Mouse (Mus musculus): Measurements from ENCODE around the gene Prrc2b.
A peak's percentile ranks its signal among the peaks of the same experiment; 100 is the strongest.

Gene Prrc2b

DNA sequence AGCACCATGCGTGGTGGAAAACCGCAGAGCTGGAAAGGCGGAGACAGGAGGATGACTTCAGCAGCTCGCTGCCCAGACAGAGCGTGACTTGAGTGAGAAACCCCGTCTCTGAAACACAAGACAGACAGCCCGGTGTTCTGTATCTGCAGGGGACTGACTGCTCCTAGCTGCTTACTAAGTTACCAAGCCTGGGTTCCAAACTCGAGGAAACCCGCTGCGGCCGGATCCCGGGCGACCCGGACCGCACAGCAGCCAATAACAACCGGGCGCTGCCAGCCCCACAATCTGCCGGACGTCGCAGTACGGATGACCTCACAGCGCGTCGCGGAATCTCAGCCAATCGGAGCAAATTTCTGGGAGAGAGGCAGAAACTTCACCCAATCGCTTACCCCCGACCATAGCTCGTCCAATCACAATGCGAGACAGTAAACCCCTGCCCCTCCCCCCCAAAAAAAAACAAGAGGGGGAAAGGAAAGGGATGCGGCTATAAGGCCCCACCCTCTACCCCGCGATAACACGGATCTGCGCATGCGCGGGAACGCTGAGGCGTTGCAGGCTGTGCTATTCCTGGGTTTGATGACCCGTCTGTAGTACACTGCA is 13.1 kb upstream of the Prrc2b start:
- peak; percentile 95 for DNase-seq (ENCODE audit: low spot score)

GRCm38 (mm10) chr2:32139377-32139776 is 11.5 kb upstream of the Prrc2b start:
- no peak for DNase-seq (ENCODE audit: low spot score)

- no peak for DNase-seq (ENCODE audit: low spot score)
Observed at GRCm38 (mm10) chr2:32140498-32140934, 10.4 kb upstream of the Prrc2b start.

GRCm38 (mm10) chr2:32141602-32142001 is 9.3 kb upstream of the Prrc2b start:
- DNase-seq (ENCODE audit: low spot score): no peak

GRCm38 (mm10) chr2:32142368-32142767 is 8.5 kb upstream of the Prrc2b start:
- no peak for DNase-seq (ENCODE audit: low spot score)

DNA sequence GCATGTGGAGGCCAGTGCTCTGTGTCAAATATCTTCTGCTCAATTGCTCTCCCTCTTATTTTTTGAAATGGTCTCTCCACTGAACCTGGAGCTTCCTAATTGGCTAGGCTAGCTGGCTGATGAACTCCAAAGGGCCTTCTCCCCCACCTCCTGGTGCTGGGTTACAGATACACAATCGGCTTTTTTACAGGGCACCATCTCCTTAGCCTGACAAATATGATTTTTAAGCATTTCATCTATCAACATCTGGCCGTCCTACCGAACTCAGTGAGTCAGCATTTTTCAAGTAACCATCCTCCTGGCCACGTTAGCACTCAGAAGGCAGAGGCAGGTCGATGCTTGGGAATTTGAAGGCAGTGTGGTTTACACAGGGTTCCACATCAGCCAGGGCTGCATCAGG is 6.2 kb upstream of the Prrc2b start:
- DNase-seq (ENCODE audit: low spot score): no peak

DNA sequence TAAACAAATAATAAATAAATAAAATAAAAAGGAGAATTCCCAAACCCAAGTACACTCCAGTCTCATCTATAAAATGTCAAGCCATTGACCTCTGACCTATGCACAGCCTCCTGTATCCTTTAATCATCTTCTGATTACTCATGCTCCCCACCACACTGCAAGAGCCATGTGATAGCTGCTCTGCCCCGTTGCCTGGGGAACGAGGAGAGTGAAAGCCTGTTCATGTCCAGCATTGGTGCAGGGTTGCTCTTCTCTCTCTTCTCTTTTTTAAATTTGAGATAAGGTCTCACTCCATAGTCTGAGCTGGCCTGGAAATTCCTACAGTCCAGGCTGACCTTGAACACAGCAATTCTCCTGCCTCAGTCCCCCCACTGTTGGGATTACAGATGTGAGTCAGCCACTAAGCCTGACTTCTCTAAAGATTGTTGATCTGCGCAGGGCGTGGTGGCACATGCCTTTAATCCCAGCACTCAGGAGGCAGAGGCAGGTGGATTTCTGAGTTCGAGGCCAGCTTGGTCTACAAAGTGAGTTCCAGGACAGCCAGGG is 4.2 kb upstream of the Prrc2b start:
- no peak for DNase-seq (ENCODE audit: low spot score)

GRCm38 (mm10) chr2:32150135-32150534 is 747 bp upstream of the Prrc2b start:
- no peak for DNase-seq (ENCODE audit: low spot score)

GRCm38 (mm10) chr2:32150562-32150923 is 339 bp upstream of the Prrc2b start:
- DNase-seq (ENCODE audit: low spot score): no peak

DNA sequence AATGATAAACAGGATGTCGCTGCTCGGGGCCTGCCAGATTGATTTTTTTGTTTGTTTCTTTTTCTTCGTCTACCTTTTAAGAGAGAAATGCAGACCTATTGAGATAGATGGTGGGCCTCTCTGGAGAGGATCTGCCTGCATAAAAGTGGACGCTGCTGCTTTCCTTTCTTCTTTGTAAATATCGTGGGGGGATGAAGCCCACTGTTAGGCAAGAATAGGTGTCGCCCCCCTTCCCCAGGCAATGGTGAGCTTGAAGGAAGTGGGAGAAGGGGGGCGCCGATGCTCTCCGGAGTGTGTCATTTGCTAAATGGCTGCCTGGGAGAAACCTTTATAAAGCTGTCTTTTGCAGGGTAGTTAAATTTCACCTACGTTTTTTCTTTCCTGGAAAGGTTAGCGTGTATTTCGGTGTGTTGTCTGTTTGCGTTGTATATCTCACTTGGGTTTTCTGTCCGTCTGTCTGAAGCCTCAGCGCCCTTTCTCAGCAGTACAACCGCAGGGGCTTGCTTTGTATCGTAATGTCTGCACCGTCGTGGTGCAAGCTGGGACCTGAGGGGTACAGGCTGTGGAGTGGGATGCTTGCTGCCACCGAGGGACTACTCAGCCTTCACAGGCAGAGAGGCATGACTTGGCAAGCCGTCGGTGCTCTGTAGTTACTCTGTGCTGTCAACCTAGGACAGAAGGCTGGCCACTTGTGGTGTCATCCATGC is 931 bp downstream of the Prrc2b start:
- DNase-seq (ENCODE audit: low spot score): no peak

- DNase-seq (ENCODE audit: low spot score): no peak
Observed at GRCm38 (mm10) chr2:32152367-32153034, 1.6 kb downstream of the Prrc2b start.

DNA sequence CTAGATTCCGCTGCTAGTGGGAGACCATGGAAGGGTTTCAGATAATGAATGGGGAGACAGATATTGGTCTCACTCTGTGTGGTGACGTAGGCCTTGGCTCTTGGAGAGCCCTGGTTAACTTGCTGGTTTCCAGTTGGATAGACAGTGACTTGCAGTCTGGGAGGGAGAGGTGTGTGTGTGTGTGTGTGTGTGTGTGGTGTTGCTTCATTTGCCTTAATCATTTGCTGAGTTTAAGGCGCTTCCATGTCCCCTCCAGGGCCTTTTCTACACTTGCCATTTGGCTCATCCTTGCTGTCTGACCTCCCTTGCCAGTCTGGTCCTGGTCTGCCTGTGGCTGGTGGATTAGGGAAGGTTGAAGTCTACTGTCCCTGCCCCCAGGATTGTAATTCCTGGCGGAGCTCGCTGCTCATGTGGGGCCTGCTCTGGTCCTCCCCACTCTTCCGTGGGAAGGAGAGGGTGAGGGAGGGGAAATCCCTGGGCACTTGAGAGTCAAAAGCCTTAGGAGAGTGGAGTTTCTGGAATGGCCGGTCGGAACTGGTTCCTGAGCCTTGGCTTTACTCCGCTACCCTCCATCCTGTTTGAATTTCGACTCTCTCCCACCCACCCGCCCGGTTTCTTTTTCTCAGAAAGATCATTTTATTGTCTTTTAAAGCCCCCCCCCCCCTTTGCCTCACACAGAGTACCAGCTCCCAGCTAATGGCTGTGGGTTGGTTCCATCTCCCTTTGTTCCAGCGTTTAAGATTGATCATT is 2.3 kb downstream of the Prrc2b start:
- no peak for DNase-seq (ENCODE audit: low spot score)

DNA sequence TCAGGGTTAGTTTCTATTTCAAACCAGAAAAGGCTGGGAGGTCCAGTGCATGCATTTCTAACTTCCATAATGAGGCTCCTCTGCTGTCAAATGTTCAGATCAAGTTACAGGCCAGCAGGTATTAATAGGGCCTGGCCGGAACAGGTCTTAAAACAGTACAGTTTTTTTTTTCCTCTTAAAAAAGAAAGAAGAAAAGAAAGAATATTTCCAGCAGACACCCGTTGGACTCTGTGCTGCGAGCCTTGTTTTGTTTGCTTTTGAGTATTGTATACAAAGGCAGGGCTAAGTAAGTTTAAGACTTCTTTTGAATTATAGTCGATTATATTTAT is 2.9 kb downstream of the Prrc2b start:
- DNase-seq (ENCODE audit: low spot score): no peak

DNA sequence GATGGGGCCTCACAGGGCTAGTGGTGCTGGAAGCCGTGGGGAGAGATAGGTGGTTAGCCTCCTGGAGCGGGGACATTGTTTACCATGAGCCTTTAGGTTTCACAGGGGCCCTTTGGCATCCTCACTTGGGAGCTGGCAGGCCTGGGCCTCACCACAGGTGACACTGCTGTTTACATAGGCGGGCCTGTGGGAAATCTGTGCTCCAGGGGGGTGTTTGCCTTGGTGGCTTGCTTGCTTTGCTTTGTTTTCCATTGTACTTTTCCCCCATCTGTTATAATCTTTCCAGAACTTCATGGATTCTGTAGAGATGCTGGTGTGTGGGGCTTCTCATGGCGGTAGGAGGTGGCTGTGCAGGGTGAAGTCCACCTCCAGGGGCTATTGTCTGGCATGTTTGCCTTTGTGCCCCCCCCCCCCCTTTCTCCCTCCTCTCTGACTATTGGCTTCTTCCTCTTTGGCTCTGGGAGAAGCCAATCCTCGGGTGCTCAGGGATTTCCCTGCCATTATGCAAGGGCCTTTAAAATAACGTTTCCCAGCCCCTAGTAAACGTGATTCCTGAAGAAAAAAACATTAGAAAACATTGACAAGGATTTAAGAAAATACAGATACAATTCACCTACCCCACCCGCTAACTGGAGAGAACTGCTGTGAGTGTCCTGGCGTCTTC is 3.6 kb downstream of the Prrc2b start:
- no peak for DNase-seq (ENCODE audit: low spot score)

- no peak for DNase-seq (ENCODE audit: low spot score)
Observed at GRCm38 (mm10) chr2:32154998-32155541, 4.2 kb downstream of the Prrc2b start.

DNA sequence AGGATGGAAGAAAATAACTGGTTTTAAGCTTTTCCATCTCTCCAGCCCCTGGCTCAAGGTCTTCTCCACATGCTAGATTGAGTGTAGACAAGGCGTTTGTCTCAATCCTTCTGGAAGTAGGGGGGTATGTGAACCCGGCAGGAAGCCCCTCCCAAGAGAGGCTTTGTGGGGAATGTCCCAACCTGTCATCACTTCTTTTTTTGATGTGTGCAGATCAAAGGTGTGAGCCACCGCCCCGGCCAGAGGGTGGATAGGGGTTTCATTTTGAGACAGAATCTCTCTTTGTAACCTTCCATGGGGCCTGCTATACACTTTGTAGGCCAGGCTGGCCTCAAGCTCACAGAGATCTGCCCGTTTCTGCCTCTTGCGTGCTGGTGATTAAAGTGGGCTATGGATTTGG is 4.7 kb downstream of the Prrc2b start:
- DNase-seq (ENCODE audit: low spot score): no peak

GRCm38 (mm10) chr2:32156645-32157044 is 5.8 kb downstream of the Prrc2b start:
- no peak for DNase-seq (ENCODE audit: low spot score)

DNA sequence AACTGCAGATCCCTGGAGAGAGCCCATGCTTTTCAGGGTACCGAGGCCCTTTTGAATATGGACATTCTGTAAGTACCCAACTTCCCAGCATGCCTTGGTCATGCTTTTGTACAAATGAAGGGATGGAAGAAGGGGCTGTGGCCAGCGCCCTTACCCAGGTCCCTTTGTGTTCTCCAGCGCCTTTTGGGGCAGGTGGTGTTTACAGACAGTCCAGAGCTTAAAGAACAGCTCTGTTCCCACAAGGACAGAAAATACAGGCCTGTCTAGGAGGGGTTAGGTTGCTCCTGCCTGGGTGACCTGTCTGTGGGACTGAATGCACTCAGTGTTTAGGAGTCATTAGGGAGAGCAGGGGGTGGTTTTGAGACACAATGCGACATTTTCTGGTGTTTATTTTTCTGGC is 6.4 kb downstream of the Prrc2b start:
- DNase-seq (ENCODE audit: low spot score): no peak

- DNase-seq (ENCODE audit: low spot score): no peak
Observed at GRCm38 (mm10) chr2:32158616-32159239, 7.8 kb downstream of the Prrc2b start.

DNA sequence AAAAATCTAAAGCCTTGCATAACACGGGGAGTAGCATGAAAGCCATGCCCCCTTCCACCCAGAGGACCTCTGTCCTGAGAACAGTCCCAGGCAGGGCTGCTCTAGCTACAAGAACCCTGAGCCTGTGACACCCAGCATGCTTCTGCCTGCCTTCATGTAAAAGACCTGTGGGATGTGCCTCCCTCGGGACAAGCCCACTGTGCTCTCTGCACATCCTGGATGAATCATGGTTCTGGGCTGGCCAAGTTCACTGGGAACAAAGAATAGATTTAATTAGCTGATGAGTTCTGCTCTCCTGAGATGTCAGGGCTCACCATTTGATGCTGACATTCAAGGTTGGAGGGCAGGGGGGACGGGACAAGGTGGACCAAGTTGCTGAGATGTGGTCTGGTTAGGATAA is 9.6 kb downstream of the Prrc2b start:
- no peak for DNase-seq (ENCODE audit: low spot score)

DNA sequence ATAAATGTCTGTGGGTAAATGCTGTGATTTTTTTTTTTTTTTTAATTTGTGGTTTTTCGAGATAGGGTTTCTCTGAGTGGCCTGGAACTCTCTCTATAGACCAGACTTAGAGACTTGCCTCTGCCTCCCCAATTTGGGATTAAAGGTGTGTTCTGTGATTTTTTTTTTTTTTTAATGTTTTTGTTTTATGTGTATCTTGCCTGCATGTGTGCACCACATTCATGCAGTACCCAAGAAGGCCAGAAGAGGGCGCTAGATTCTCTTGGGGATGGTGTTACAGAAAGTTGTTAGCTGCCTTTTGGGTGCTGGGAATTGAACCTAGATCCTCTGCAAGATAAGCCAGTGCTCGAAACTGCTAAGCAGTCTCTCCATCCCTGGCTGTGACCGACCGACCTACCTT is 10.1 kb downstream of the Prrc2b start:
- DNase-seq (ENCODE audit: low spot score): no peak

Data from layer of hippocampus, adult 9-10 months (tissue).